Mouse (Mus musculus): ENCODE results near the gene AC161166.1. TPM values are rescaled to one million over a fixed set of nuclear protein-coding genes. Genes with fewer than 3 reads are reported as not detected.

AC161166.1 gene
- total and polyA plus RNA-seq, 3 experiments, result 0.13 TPM; not detected in 2

- TF ChIP-seq POLR2A (IDR thresholded peaks at IDR 0.05; ENCODE audit: control insufficient read depth in 1 of 2, insufficient read depth in 1 of 2, low read depth in 1 of 2, low read length in 2 of 2, poor library complexity in 1 of 2), result peak; percentile 37 to 62; a peak in 2 of 4 replicates
- TF ChIP-seq TAL1 (IDR thresholded peaks at IDR 0.05; ENCODE audit: low read length), result no peak
- no peak for TF ChIP-seq UBTF (IDR thresholded peaks at IDR 0.05; ENCODE audit: borderline replicate concordance, insufficient read depth, low read depth, low read length)
- TF ChIP-seq SIN3A (IDR thresholded peaks at IDR 0.05; ENCODE audit: low read length), result peak; percentile 99
- peak; percentile 68; the same call in 1 of the 2 replicates for TF ChIP-seq POLR2AphosphoS2 (IDR thresholded peaks at IDR 0.05; ENCODE audit: low read length)
- peak; percentile 65 for TF ChIP-seq NELFE (IDR thresholded peaks at IDR 0.05; ENCODE audit: low read depth, low read length)
- TF ChIP-seq RAD21 (IDR thresholded peaks at IDR 0.05; ENCODE audit: low read depth, low read length), result no peak
- TF ChIP-seq CHD1 (IDR thresholded peaks at IDR 0.05; ENCODE audit: low read depth, low read length), result no peak
- TF ChIP-seq NRF1 (IDR thresholded peaks at IDR 0.05; ENCODE audit: insufficient read depth, low read depth, low read length, poor library complexity, severe bottlenecking), result peak; percentile 93
- TF ChIP-seq SMC3 (IDR thresholded peaks at IDR 0.05; ENCODE audit: low read depth, low read length), result no peak
- TF ChIP-seq TCF12 (IDR thresholded peaks at IDR 0.05; ENCODE audit: low read depth, low read length), result peak; percentile 52; the same call in 1 of the 2 replicates
- TF ChIP-seq MAZ (IDR thresholded peaks at IDR 0.05; ENCODE audit: low read depth, low read length), result peak; percentile 55; the same call in 1 of the 2 replicates
- TF ChIP-seq MEF2A (IDR thresholded peaks at IDR 0.05; ENCODE audit: extremely low read depth, insufficient replicate concordance, low read depth, low read length, poor library complexity, severe bottlenecking), result no peak
- TF ChIP-seq MXI1 (IDR thresholded peaks at IDR 0.05; ENCODE audit: low read depth, low read length), result peak; percentile 96
- TF ChIP-seq CHD2 (IDR thresholded peaks at IDR 0.05; ENCODE audit: low read length), result no peak
- no peak for TF ChIP-seq POLR2AphosphoS5 (IDR thresholded peaks at IDR 0.05; ENCODE audit: borderline replicate concordance, low read depth, low read length)
Observed at GRCm38 (mm10) chr7:24530062-24530931, 18.0 kb upstream of the AC161166.1 start, which contains the start of gene Irgq (continued).

DNA sequence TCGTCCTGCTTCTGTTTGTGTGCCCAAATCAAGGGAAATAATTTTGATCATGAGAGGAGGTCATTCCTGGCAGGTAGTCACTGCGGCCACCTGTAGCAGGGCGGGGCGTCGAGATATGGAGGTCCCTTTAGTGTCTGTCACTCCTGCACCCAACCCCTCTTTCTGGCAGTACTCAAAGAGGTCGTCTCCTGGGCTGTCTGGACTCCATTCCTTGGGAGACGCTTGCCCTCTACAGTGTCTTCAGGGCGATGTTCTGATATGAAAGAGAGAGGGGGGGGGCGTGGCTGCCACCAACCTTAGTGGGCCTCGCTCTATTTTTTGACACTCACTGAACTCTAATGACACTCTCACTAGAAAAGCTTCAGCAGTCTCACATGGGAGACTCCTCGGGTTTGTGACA, 17.3 kb upstream of the AC161166.1 start:
- H3K4me1 ChIP-seq (ENCODE audit: control insufficient read depth in 1 of 2, insufficient read depth in 2 of 2, low read length in 2 of 2), result peaks cover 2 to 26% of the 10 kb centered on the region in 2 experiments
- TF ChIP-seq ZC3H11A (IDR thresholded peaks at IDR 0.05; ENCODE audit: low read depth, low read length) (no peak), JUND (IDR thresholded peaks at IDR 0.05; ENCODE audit: low read depth, low read length) (no peak), E2F4 (IDR thresholded peaks at IDR 0.05; ENCODE audit: borderline replicate concordance, low read depth, low read length) (no peak), MEF2A (IDR thresholded peaks at IDR 0.05; ENCODE audit: extremely low read depth, insufficient replicate concordance, low read depth, low read length, poor library complexity, severe bottlenecking) (no peak), ELF1 (IDR thresholded peaks at IDR 0.05; ENCODE audit: low read depth, low read length) (no peak), MYB (IDR thresholded peaks at IDR 0.05; ENCODE audit: low read depth, low read length) (no peak)
- H3K4me3 ChIP-seq (ENCODE audit: control insufficient read depth in 1 of 2, insufficient read depth in 1 of 2, low read depth in 2 of 2, low read length in 2 of 2), result peak overlapping the region; percentile 63 to 78
- no peaks in the 10 kb centered on the region for H3K9me3 ChIP-seq (replicated peaks; ENCODE audit: insufficient read depth, low read length)
- peaks cover 0 to 2% of the 10 kb centered on the region in 2 experiments; a peak in 1 of 4 replicates for H3K27me3 ChIP-seq (ENCODE audit: control insufficient read depth in 1 of 2, insufficient read depth in 2 of 2, low read length in 2 of 2)
- H3K27ac ChIP-seq (ENCODE audit: control insufficient read depth, low read depth, low read length), result peak overlapping the region; percentile 85
- DNase-seq (ENCODE audit: low read depth, low spot score), result no peak
- peaks cover 4% of the 10 kb centered on the region; the same call in 1 of the 2 replicates for H3K79me2 ChIP-seq (ENCODE audit: control insufficient read depth, insufficient read depth, low read length, poor library complexity)
- peak overlapping the region; percentile 80 for H3K9ac ChIP-seq (ENCODE audit: control insufficient read depth, low read depth, low read length, poor library complexity, severe bottlenecking)
- H3K36me3 ChIP-seq (ENCODE audit: control insufficient read depth in 1 of 2, insufficient read depth in 2 of 2, low read length in 2 of 2), result peaks cover 0 to 14% of the 10 kb centered on the region in 2 experiments; a peak in 2 of 4 replicates
